Mouse (Mus musculus): ENCODE data around the gene Kcnv2. TPM values are rescaled to one million over a fixed set of nuclear protein-coding genes. Genes with fewer than 3 reads are reported as not detected.

Gene Kcnv2
- total and polyA plus RNA-seq, 3 experiments = not detected

- Histone ChIP-seq H3K4me1 (ENCODE audit: control insufficient read depth in 1 of 2, insufficient read depth in 2 of 2) (no peaks in the 10 kb centered on the region), H3K79me2 (replicated peaks; ENCODE audit: control insufficient read depth, extremely low read depth, insufficient read depth, poor library complexity, severe bottlenecking) (no peaks in the 10 kb centered on the region), H3K36me3 (replicated peaks in 1 of 2; ENCODE audit: control insufficient read depth in 1 of 2, insufficient read depth in 1 of 2, low read length in 1 of 2) (no peaks in the 10 kb centered on the region), H3K4me3 (replicated peaks in 1 of 3; ENCODE audit: low read depth in 2 of 3, low read length in 2 of 3, poor library complexity in 1 of 3) (no peak overlapping the region), H3K4me2 (ENCODE audit: insufficient read depth, low read depth, poor library complexity, severe bottlenecking) (no peak overlapping the region), H3K9ac (ENCODE audit: insufficient read depth, low read depth) (no peak overlapping the region), H3K27me3 (replicated peaks) (no peaks in the 10 kb centered on the region), H3K9me3 (replicated peaks; ENCODE audit: low read length) (no peaks in the 10 kb centered on the region), H3K27ac (ENCODE audit: insufficient read depth, low read depth) (no peak overlapping the region)
- dilution Hi-C loops (cut with MboI; ENCODE audit: extremely low pct_ligation_motif_present, extremely low pct_unique_long_range_greater_than_20kb, low sequenced_read_pairs) (no loop called here), in situ Hi-C loops (cut with MboI; ENCODE audit: low pct_ligation_motif_present, low pct_unique_long_range_greater_than_20kb, low sequenced_read_pairs) (no loop called here)
- no peak for TF ChIP-seq NELFE (IDR thresholded peaks at IDR 0.05; ENCODE audit: low read depth, low read length)
- no peak for TF ChIP-seq GABPA (IDR thresholded peaks at IDR 0.05; ENCODE audit: insufficient replicate concordance, low read depth, low read length)
- no peak for TF ChIP-seq JUN (IDR thresholded peaks at IDR 0.05; ENCODE audit: insufficient read depth, low read depth, low read length)
- no peak for TF ChIP-seq EP300 (IDR thresholded peaks at IDR 0.05; ENCODE audit: low read length)
- TF ChIP-seq BHLHE40 (IDR thresholded peaks at IDR 0.05; ENCODE audit: low read depth, low read length) = no peak
- TF ChIP-seq CHD2 (IDR thresholded peaks at IDR 0.05; ENCODE audit: low read length) = no peak
- no peak for TF ChIP-seq SIN3A (IDR thresholded peaks at IDR 0.05; ENCODE audit: low read length)
- no peak for TF ChIP-seq CTCF (conservative IDR thresholded peaks at IDR 0.05 in 1 of 2, IDR thresholded peaks at IDR 0.05 in 1 of 2; ENCODE audit: low read depth in 2 of 2, low read length in 2 of 2)
- TF ChIP-seq CHD1 (IDR thresholded peaks at IDR 0.05; ENCODE audit: low read depth, low read length) = no peak
- TF ChIP-seq MAZ (IDR thresholded peaks at IDR 0.05; ENCODE audit: low read depth, low read length) = no peak
- no peak for TF ChIP-seq JUND (conservative IDR thresholded peaks at IDR 0.05; ENCODE audit: low read depth, low read length)
- TF ChIP-seq ZNF384 (IDR thresholded peaks at IDR 0.05; ENCODE audit: low read depth, low read length) = no peak
- no peak for TF ChIP-seq MYC (IDR thresholded peaks at IDR 0.05; ENCODE audit: low read depth, low read length)
- no peak for TF ChIP-seq TBP (conservative IDR thresholded peaks at IDR 0.05; ENCODE audit: low read depth, low read length)
- TF ChIP-seq USF1 (IDR thresholded peaks at IDR 0.05; ENCODE audit: low read depth, low read length) = no peak
- no peak for TF ChIP-seq MAFK (IDR thresholded peaks at IDR 0.05; ENCODE audit: insufficient replicate concordance, low read length)
- DNase-seq (ENCODE audit: extremely low read depth) = no peak
These were observed 43.8 kb downstream of the Kcnv2 start for GRCm38 (mm10) chr19:27366113-27366746.

- TF ChIP-seq SIN3A (IDR thresholded peaks at IDR 0.05; ENCODE audit: low read length) (no peak), CTCF (conservative IDR thresholded peaks at IDR 0.05 in 1 of 2, IDR thresholded peaks at IDR 0.05 in 1 of 2; ENCODE audit: low read depth in 2 of 2, low read length in 2 of 2) (no peak)
- no peak for DNase-seq (ENCODE audit: extremely low read depth)
- Histone ChIP-seq H3K36me3 (replicated peaks in 1 of 2; ENCODE audit: control insufficient read depth in 1 of 2, insufficient read depth in 1 of 2, low read length in 1 of 2) (no peaks in the 10 kb centered on the region), H3K4me3 (replicated peaks in 1 of 3; ENCODE audit: low read depth in 2 of 3, low read length in 2 of 3, poor library complexity in 1 of 3) (no peak overlapping the region), H3K4me1 (ENCODE audit: control insufficient read depth in 1 of 2, insufficient read depth in 2 of 2) (no peaks in the 10 kb centered on the region), H3K9me3 (replicated peaks; ENCODE audit: low read length) (no peaks in the 10 kb centered on the region), H3K9ac (ENCODE audit: insufficient read depth, low read depth) (no peak overlapping the region), H3K4me2 (ENCODE audit: insufficient read depth, low read depth, poor library complexity, severe bottlenecking) (no peak overlapping the region), H3K79me2 (replicated peaks; ENCODE audit: control insufficient read depth, extremely low read depth, insufficient read depth, poor library complexity, severe bottlenecking) (no peaks in the 10 kb centered on the region), H3K27ac (ENCODE audit: insufficient read depth, low read depth) (no peak overlapping the region), H3K27me3 (replicated peaks) (no peaks in the 10 kb centered on the region)
- dilution Hi-C loops (cut with MboI; ENCODE audit: extremely low pct_ligation_motif_present, extremely low pct_unique_long_range_greater_than_20kb, low sequenced_read_pairs) (no loop called here), in situ Hi-C loops (cut with MboI; ENCODE audit: low pct_ligation_motif_present, low pct_unique_long_range_greater_than_20kb, low sequenced_read_pairs) (no loop called here)
These were observed 47.2 kb downstream of the Kcnv2 start for GRCm38 (mm10) chr19:27369461-27370135.

Data from CH12.LX (cell line).